Mouse (Mus musculus) kidney, adult 11 months (tissue): ENCODE results near the gene Olfr1254.

ENCODE experiments used
- DNase-seq: peaks from one replicate; pipeline ENCODE4 v3.0.0; 2022

The Olfr1254 gene

GRCm38 (mm10) chr2:89793519-89793918, at the start of gene Olfr1254:
Olfr1254 (minus strand) TSS chr2:89793619.
- no peak for DNase-seq

- no peak for DNase-seq
These were observed 48.0 kb upstream of the Olfr1254 start, which contains the start of gene Olfr1256 for GRCm38 (mm10) chr2:89841455-89841854. Olfr1256 (minus strand) TSS chr2:89841555.

- DNase-seq: no peak
These were observed 26.8 kb upstream of the Olfr1254 start for GRCm38 (mm10) chr2:89820216-89820615.

GRCm38 (mm10) chr2:89811751-89812150, 18.3 kb upstream of the Olfr1254 start, which contains the start of gene Olfr1255:
Olfr1255 (plus strand) TSS chr2:89812051.
- no peak for DNase-seq

- DNase-seq: no peak
These were observed 17.3 kb upstream of the Olfr1254 start for GRCm38 (mm10) chr2:89810751-89811150.

- no peak for DNase-seq
These were observed 6.2 kb upstream of the Olfr1254 start for GRCm38 (mm10) chr2:89799583-89799982.

GRCm38 (mm10) chr2:89756990-89757389, 36.4 kb downstream of the Olfr1254 start, which contains the start of gene Olfr1253:
Olfr1253 (minus strand) TSS chr2:89757090.
- no peak for DNase-seq
